ENCODE assay signal across 9 mouse cellular contexts in the genomic region with DNA sequence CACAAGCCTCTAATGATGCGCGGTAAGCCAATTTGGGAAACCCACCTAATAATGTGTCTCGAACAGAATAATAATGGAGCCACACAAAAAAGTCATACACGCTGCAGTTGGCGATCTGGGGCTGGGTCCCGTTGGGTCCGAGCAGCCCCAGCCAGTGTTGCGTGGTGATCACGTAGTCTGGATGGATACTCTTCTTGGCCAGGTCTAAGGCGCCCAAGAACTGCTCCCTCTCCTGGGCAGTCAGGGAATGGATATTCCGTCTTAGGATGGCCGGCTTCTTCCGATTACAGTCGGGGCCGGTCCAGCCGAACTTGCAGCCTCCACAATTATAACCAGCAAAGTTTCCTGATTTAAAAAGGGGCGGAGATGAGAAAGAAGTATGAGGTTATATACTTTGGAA. TPM values are rescaled to one million over a fixed set of nuclear protein-coding genes. Genes with fewer than 3 reads are reported as not detected.
A peak's percentile ranks its signal among the peaks of the same experiment; 100 is the strongest.
DNase-seq lines count a peak whose midpoint lies in the region; ATAC-seq lines count a peak whose summit lies in the region.
"Had no signal": no experiment of that assay in that cellular context is flagged by ENCODE, and none has a peak within 500 bp of the region (broad histone marks: within the 10 kb centered on the region; RNA-seq: fewer than 3 reads in every experiment).

No protein-coding gene starts in this region.

- H3K4me1 ChIP-seq in midbrain, embryonic 13.5 days (replicated peaks) = no peaks in the 10 kb centered on the region
- H3K4me1 ChIP-seq: liver, embryonic 13.5 days had no signal

- no peak overlapping the region for H3K27ac ChIP-seq in midbrain, embryonic 13.5 days
- H3K27ac ChIP-seq: liver, embryonic 13.5 days had no signal

- DNase-seq in layer of hippocampus, postnatal 10 days (ENCODE audit: low spot score in 2 of 2) = peak; percentile 20 to 44
- no peak for DNase-seq in layer of hippocampus, postnatal 14 days (ENCODE audit: low spot score in 2 of 2)
- DNase-seq in ZHBTc4 (ENCODE audit: low read depth, low spot score) = peak; percentile 80
- DNase-seq in brain, adult 2 months (ENCODE audit: low read depth, low spot score) = peak; percentile 5
- DNase-seq in heart, postnatal 36 days = peak; percentile 29 to 61
- no peak for DNase-seq in neural tube, embryonic 10.5 days (ENCODE audit: extremely low spot score, low spot score)
- DNase-seq: liver, embryonic 13.5 days had no signal

- intact Hi-C loops in heart, postnatal 36 days (cut with DNase I) = loop anchor here (5.0 kb wide), 2 partner anchors 44 to 109 kb away; no protein-coding TSS in a partner anchor

- H3K36me3 ChIP-seq in midbrain, embryonic 13.5 days = no peaks in the 10 kb centered on the region
- H3K36me3 ChIP-seq: liver, embryonic 13.5 days had no signal

- no peak overlapping the region; the same call in 1 of the 2 replicates for H3K4me2 ChIP-seq in midbrain, embryonic 13.5 days (replicated peaks)
- H3K4me2 ChIP-seq: liver, embryonic 13.5 days had no signal

- H3K9ac ChIP-seq in midbrain, embryonic 13.5 days (replicated peaks) = no peak overlapping the region
- H3K9ac ChIP-seq: liver, embryonic 13.5 days had no signal

- ATAC-seq in midbrain, embryonic 13.5 days = peak; percentile 83
- ATAC-seq in monocyte, adult 5-6 weeks (replicated peaks; ENCODE audit: insufficient number of reproducible peaks, low FRiP score, low TSS enrichment, poor library complexity, severe bottlenecking) = no peak

- no peaks in the 10 kb centered on the region for H3K9me3 ChIP-seq in midbrain, embryonic 13.5 days
- H3K9me3 ChIP-seq: liver, embryonic 13.5 days had no signal

- peaks cover 24% of the 10 kb centered on the region for H3K27me3 ChIP-seq in midbrain, embryonic 13.5 days
- H3K27me3 ChIP-seq: liver, embryonic 13.5 days had no signal

- no peak overlapping the region for H3K4me3 ChIP-seq in midbrain, embryonic 13.5 days (replicated peaks)
- H3K4me3 ChIP-seq: liver, embryonic 13.5 days had no signal

- WGBS in midbrain, embryonic 13.5 days = 69% methylated on average over 17 of the region's 17 CpGs

RNA-seq across cellular contexts. Expression of gene Dct, which starts 9.1 kb away (rescaled TPM):
- under 1 TPM; 0.27 to 0.43 TPM for total RNA-seq in layer of hippocampus, postnatal 10 days (2021)
- total RNA-seq in layer of hippocampus, postnatal 14 days (2021) = 1 to 10 TPM in 1 of 2 experiments, under 1 TPM in 1; 0.83 to 1.0 TPM
- total RNA-seq in heart, postnatal 36 days (2021) = 1 to 10 TPM; 2.7 to 2.9 TPM
- polyA plus RNA-seq in midbrain, embryonic 13.5 days (2015; fragmentation: Nextera tagmentation; extraction: Ambion mirVana) = 1.2 and 1.4 TPM in 2 replicates
- not detected in 3 replicates for total RNA-seq in monocyte, adult 5-6 weeks (2017)

Comparison
In these comparisons a context has a peak if more than half of its experiments do, and no peak if none do; other contexts are left out.
1. DNase-seq: peak in layer of hippocampus, postnatal 10 days (2 of 2), ZHBTc4 (single experiment), brain, adult 2 months (single experiment) and heart, postnatal 36 days (2 of 2); none in layer of hippocampus, postnatal 14 days (0 of 2) and neural tube, embryonic 10.5 days (single experiment).